Mouse (Mus musculus) lung, postnatal 36 days (tissue): ENCODE measurements around the gene Nrg4.

ENCODE experiments used
- DNase-seq: peaks from one replicate; pipeline ENCODE4 v3.0.0; 2022; ENCODE audit warnings: mixed read lengths

Nrg4 gene

DNA sequence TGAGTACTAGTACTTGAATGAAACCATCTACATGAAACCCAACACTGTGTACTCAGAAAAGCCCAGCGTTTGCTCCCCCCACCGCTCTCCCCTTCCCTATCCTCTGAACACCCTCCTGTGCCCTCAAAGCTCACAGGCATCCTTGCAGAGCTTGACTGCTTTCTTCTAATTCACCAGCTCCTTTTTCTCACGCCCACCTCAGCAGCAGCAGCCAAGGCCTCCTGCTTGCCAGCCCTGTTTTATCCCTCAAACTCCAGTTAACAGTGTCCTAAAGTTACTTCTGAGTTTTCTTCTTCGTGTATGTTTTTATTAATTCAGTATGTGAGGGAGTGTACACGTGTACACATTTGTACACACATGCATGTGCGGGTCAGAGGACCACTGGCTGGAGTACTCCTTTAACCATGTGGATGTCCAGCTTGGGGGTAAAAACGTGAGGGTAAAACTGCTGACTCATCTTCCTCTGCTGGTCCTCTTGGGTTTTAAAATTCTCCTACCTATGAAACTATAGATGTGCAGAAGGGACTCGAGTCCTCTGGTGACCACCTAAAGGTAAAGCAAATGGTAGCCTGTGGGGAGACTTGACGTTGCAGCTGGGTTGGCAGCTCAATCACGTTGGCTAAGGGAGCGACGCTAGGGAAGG lies 12.9 kb downstream of the Nrg4 start:
- no peak for DNase-seq

DNA sequence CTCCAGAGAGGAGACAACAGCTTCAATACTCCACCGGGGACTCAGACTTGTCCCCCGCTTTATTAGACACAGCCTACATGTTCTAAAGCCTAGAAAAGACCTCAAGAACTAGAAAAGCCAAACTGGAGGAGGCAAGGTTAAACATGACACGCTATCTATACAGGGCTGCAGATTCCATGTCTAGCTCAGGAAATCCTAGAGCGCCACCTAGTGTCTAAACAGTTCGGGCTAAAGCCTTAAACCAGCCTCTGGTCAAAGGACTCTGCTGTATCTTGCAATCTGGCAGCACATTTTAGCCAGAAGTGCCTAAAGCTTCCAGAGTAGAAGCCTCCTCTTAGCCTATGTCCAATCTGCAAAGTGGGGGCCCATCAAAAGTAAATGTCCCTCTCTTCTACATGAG lies 15.1 kb downstream of the Nrg4 start:
- peak; percentile 88 for DNase-seq

- no peak for DNase-seq
Observed at GRCm38 (mm10) chr9:55308455-55308854, 18.2 kb downstream of the Nrg4 start.

DNA sequence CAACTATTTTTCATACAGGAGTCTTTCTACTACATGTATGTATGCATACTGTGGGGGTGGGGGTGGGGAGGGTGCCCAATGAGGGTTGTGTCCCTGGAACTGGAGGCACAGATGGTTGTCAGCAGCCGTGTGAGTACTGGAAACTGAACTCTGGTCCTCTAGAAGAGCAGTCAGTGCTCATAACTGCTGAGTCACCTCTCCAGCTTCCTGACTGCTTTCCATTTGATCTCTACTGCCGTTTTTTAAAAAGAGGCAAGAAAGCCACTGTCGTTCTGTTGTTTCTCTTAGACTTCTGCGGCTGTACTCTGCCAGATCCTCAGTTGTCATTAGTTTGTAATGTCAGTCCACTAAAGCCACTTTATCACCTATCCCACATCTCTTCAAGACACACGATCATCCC lies 19.1 kb downstream of the Nrg4 start:
- DNase-seq: no peak

- no peak for DNase-seq
Observed at GRCm38 (mm10) chr9:55307066-55307465, 19.6 kb downstream of the Nrg4 start.

GRCm38 (mm10) chr9:55296221-55296620 lies 30.4 kb downstream of the Nrg4 start:
- DNase-seq: peak; percentile 49

DNA sequence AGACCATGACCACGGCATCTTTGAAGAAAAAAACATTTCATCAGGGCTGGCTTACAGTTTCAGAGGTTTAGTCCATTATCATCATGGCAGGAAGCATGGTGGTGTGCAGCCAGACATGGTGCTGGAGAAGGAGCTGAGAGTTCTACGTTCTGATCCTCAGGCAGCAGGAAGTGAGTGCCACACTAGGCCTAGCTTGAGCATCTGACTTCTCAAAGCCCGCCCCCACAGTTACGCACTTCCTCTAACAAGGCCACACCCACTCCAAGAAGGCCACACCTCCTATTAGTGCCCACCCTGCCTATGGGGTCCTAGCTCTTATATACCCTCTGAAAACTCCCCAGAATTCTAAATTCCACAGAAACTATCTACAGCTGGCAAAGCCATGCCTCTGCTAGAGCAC lies 34.7 kb downstream of the Nrg4 start:
- no peak for DNase-seq

DNA sequence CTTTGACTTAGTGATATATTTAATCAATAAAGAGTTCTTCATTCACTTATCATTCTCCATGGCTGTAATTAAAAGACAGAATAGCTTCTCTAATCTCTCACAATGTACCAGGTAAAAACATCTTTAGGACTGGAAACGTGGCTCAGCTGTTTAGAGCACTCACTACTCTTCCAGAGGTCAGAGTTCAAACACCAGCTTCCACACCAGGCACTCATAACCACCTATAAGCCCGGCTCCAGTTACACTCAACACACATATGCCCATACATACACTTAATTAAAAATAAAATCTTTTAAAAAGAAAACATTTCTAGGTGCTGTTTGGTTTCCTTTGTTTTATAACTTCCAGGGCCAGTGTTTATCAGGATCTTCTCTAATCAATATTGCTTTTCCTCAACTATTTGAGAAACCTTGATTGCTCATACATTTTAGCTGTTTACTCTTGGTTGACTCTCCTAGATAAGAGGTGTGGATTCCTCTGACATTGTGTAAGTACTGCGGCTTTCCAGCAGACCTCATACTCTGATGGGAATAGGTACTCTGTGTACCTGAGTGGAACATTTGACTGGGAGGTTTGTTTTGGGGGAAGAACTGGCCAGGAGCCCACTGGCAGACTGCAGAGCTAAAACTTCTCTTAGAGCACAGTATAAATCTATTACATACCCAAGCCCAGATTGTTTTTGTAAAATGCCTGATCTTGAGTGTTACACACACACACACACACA lies 37.0 kb downstream of the Nrg4 start:
- peak; percentile 26 for DNase-seq

DNA sequence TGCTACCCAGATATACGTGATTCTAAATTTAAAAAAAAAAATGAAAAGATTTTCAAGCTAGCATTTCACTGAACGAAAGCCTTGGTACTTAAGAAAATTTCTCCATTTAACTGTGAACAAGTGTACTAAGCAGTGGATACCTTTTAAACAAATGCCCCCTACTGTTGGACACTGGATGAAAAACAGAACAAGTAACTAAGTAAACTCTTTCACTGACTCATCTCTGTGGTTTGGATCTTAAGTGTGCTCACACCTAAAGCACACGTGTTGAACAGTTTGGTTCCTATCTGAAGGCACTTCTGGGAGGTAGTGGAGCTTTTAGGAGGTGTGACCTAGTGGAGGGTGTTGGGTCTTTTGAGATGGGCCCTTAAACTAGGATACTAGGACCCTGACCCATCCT lies 41.4 kb downstream of the Nrg4 start:
- peak; percentile 36 for DNase-seq

GRCm38 (mm10) chr9:55283516-55283915 lies 43.1 kb downstream of the Nrg4 start:
- DNase-seq: peak; percentile 89

GRCm38 (mm10) chr9:55279114-55279825 lies 47.4 kb downstream of the Nrg4 start:
- no peak for DNase-seq

DNA sequence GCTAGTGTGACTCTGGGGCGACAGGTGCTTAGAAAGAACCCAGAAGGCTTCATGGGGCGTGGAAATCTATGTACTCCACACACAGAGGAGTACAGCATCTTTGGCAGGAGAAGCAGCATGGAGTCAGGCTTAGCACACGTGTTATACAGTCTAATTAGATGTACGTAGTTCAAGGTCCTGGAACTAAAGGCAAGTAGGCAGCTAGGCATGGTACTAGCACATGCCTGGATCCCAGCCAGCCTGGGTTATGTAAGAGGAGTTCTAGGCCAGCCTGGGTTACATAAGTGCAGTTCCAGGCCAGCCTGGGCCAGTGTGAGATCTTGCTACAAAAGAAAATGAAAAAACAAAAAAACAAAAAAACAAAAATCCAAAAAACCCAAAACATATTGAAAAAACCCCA lies 49.1 kb downstream of the Nrg4 start:
- DNase-seq: peak; percentile 82

- DNase-seq: no peak
Observed at GRCm38 (mm10) chr9:55273906-55274305, 52.7 kb downstream of the Nrg4 start.

DNA sequence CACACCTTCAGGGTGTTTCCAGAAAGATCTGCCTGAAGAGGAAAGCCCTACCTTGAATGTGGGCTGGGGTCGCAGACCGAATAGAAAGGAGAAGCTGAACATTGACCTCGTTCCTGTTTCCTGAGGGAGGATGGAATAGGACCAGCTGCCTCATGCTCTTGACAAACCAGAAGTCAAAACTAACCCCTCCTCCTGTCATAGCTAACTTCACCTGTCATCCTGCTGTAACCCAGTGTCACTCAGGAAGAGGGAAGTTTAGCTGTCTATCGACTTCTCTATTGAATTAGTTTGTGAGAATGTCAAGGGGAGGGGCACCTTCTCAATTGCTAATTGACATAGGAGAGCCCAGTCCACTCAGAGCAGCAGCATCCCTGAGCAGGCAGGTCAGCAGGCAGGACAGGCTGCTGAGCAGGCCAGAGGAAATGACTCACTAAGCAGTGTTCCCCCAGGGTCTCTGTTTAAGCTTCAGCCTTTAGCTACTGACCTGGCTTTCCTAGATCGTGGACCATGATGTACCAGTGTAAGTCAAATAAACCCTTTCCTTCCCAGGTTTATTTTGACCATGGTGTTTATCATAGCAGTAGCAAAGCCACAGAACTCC lies 54.6 kb downstream of the Nrg4 start:
- no peak for DNase-seq

GRCm38 (mm10) chr9:55264356-55265302 lies 62.0 kb downstream of the Nrg4 start:
- no peak for DNase-seq

GRCm38 (mm10) chr9:55259741-55260140 lies 66.9 kb downstream of the Nrg4 start:
- DNase-seq: no peak

- no peak for DNase-seq
Observed at GRCm38 (mm10) chr9:55257105-55257504, 69.5 kb downstream of the Nrg4 start.

GRCm38 (mm10) chr9:55255604-55256003 lies 71.0 kb downstream of the Nrg4 start:
- peak; percentile 40 for DNase-seq

DNA sequence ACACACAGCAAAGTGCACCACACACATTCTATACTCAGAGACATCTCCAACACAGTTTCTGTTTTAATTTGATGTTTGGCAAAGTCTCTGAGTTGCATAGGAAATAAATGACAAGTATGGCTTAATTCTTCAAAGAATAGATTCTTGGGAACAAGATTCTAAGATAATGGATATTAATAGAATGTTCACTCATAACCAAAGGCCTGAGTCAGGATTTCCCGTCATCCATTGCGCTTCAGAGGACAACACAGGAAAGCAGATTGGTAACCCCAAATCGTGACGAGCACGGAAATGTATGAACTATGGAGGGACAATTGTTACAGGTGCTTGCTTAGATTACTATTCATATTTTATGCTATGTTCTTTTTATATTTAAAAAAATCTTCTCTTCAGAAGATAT lies 71.6 kb downstream of the Nrg4 start:
- peak; percentile 11 for DNase-seq

DNA sequence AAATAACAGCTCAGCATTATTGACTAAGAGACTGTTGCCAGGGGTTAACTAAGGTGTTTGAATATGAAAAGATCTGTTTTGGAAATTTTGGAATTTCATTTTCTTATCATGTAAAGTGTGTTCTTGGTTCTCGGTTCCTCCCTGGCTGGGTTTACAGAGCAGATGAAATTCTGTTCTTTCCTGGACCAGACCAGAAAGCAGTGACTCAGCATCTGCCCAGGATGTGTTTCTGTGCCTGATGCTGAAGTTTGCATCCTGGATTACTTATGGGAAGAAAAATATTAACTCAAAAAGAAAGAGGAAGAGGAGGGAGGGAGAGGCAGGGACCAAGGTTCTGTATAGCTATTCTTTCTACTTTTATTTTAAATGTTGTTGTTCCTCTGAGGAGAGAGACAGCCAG lies 72.8 kb downstream of the Nrg4 start:
- no peak for DNase-seq

DNA sequence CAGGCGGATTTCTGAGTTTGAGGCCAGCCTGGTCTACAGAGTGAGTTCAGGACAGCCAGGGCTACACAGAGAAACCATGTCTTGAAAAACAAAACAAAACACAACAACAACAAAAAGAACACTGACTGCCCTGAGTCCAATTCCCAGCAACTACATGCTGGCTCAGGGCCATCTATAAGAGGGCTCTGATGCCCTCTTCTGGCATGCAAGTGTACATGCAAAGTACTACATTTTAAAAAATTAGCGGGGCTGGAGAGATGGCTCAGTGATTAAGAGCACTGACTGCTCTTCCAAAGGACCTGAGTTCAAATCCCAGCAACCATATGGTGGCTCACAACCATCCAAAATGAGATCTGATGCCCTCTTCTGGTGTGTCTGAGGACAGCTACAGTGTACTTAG lies 74.5 kb downstream of the Nrg4 start:
- peak; percentile 47 for DNase-seq

DNA sequence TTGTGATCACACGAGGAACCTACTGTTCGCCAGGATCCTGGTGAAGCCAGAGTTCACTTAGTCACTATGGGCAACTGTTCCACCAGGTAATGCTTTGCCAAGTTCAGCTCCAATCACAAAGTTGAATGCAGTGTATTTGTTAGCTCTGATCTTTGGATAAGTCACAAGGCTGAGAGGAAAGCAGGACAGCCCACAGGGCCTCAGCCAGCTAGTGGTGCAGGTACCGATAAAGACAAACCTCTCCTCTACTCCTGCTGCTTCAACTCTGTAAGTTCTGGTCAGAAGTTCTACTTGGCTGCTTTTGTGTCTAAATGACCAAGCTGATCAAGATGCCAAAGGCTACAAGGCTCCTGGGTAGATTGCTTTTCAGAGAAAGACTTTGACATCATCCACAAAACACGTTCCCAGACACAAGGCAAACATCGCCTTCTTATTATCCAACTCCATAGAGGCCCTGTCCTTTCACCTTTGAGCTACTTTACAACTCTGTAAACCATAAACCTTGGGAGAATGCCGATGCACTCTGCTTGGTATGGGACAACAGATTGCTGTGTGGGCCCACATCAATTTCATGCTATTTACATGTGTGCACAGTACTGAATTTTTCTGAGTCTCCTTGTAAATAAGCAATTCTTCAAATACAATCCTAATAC lies 75.9 kb downstream of the Nrg4 start:
- no peak for DNase-seq
